Mouse (Mus musculus): ENCODE measurements around the gene Tmed8. TPM values are rescaled to one million over a fixed set of nuclear protein-coding genes. Genes with fewer than 3 reads are reported as not detected.
"Not testable (repeated sequence)": the region's sequence is repeated elsewhere in the genome, so short reads cannot be mapped to it uniquely, and the experiment has no call there.

The Tmed8 gene
- polyA plus RNA-seq, 1 experiment from 2014 or later, result 3.4 TPM

DNA sequence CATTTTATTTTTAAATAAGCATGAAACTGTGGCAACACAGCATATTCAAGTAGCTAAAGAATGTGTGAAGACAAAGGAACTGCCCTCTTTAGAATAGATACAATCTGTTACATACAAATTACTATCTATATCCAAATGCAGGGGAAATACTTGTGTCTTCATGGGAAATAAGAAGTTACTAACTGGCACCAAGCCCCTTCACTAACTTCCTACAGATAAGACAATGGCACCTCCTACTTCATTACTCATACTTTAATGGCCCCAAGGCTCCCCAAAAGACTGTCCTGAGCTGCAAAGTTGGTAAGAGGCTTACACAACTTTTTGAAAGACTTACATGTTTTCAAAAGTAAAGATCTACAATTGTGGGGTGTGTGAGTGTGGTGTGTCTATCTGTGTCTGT is 17.3 kb upstream of the Tmed8 start:
- no peak overlapping the region for H3K27ac ChIP-seq (ENCODE audit: low read length)
- no peak overlapping the region for H3K4me2 ChIP-seq (replicated peaks; ENCODE audit: low read depth, low read length)
- no peak for ATAC-seq (ENCODE audit: insufficient number of reproducible peaks, insufficient read depth, low FRiP score, low read depth)
- no peaks in the 10 kb centered on the region for H3K27me3 ChIP-seq (ENCODE audit: control insufficient read depth, insufficient read depth, low read length)
- H3K9ac ChIP-seq (replicated peaks; ENCODE audit: low read depth, low read length), result no peak overlapping the region
- no peaks in the 10 kb centered on the region for H3K9me3 ChIP-seq (ENCODE audit: control insufficient read depth, low read depth, low read length)
- H3K36me3 ChIP-seq (ENCODE audit: control insufficient read depth, insufficient read depth, low read length), result no peaks in the 10 kb centered on the region
- no peaks in the 10 kb centered on the region for H3K4me1 ChIP-seq (ENCODE audit: control insufficient read depth, insufficient read depth, low read length)
- no peak overlapping the region for H3K4me3 ChIP-seq (ENCODE audit: low read depth, low read length)

DNA sequence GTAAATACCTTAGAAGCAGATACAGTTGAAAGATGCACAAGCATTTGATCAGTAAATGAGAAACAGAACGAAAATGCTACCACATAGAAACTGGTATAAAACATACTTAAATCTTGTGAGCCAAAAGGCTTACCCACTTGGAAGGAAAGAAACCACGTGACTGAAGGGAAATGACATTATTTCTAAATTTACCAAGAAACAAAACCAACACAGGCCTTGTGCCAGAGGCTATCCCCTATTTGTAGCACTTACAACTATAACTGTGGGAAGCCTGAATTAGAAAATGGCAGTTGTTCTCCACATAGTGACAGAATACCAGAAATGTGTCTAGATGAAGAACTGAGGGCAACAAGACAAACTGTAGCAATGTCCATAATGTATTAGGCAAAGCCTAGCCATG is 15.8 kb upstream of the Tmed8 start:
- Histone ChIP-seq H3K27ac (ENCODE audit: low read length) (no peak overlapping the region), H3K9me3 (ENCODE audit: control insufficient read depth, low read depth, low read length) (no peaks in the 10 kb centered on the region), H3K4me3 (ENCODE audit: low read depth, low read length) (no peak overlapping the region), H3K4me1 (ENCODE audit: control insufficient read depth, insufficient read depth, low read length) (no peaks in the 10 kb centered on the region), H3K4me2 (replicated peaks; ENCODE audit: low read depth, low read length) (no peak overlapping the region), H3K9ac (replicated peaks; ENCODE audit: low read depth, low read length) (no peak overlapping the region), H3K36me3 (ENCODE audit: control insufficient read depth, insufficient read depth, low read length) (no peaks in the 10 kb centered on the region), H3K27me3 (ENCODE audit: control insufficient read depth, insufficient read depth, low read length) (no peaks in the 10 kb centered on the region)
- no peak for ATAC-seq (ENCODE audit: insufficient number of reproducible peaks, insufficient read depth, low FRiP score, low read depth)
- 73% methylated on average over 2 of the region's 2 CpGs for WGBS

DNA sequence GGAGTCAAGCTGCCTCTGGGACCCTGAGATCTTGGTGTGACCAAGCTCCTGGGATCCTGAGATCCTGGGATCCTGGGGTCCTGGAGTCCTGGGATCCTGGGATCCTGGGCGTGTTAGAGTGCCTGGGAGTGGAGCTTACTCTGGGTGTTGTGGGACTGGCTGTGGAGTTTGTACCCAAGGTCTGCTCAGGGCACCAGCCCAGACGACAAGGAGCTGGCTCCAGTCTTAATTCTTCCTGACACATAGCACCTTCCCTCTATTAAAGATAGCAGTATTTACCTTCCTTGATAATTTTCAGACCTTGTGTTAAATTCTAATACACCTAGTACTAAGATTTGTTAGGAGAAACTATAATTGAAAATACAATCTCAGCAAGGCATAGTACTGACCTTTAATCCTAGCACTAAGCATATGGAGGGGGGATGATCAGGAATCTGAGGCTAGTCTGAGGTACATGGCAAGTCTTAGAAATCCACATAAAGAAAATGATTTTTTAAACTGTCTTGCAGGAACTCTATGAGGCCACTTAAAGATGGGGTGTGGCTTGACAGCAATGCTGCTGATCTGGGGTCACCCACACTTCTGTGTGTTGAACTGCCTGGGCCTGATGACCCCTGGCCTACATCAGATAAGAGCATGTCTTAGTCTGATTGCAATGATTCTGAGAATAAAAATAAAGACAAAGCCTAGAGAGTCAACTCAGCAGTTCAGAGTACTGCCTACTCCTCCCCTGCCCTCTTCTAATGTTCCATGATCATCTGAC is 12.8 kb upstream of the Tmed8 start:
- Histone ChIP-seq H3K9me3 (ENCODE audit: control insufficient read depth, low read depth, low read length) (no peaks in the 10 kb centered on the region), H3K36me3 (ENCODE audit: control insufficient read depth, insufficient read depth, low read length) (no peaks in the 10 kb centered on the region), H3K4me2 (replicated peaks; ENCODE audit: low read depth, low read length) (no peak overlapping the region), H3K9ac (replicated peaks; ENCODE audit: low read depth, low read length) (no peak overlapping the region), H3K4me3 (ENCODE audit: low read depth, low read length) (no peak overlapping the region), H3K27ac (ENCODE audit: low read length) (no peak overlapping the region), H3K27me3 (ENCODE audit: control insufficient read depth, insufficient read depth, low read length) (no peaks in the 10 kb centered on the region), H3K4me1 (ENCODE audit: control insufficient read depth, insufficient read depth, low read length) (no peaks in the 10 kb centered on the region)
- WGBS, result 54% methylated on average over 2 of the region's 2 CpGs
- no peak for ATAC-seq (ENCODE audit: insufficient number of reproducible peaks, insufficient read depth, low FRiP score, low read depth)

DNA sequence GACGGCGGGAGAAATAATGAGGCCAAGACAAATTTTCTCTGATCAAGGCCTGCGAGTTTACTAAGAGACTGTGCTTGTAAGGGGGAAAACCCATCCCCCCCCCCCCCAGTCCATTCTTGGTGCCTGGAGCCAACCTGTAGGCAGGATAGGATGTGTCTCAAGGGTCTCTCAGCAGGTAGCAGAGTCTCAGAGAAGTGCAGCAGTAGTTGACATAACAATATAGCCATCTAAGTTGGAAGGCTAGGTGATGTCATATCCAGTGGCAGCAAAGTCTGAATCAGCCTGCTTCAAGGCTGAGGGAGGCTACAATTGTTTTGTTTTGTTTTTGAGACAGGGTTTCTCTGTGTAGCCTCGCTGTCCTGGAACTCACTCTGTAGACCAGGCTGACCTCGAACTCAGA is 5.5 kb upstream of the Tmed8 start:
- H3K27me3 ChIP-seq (ENCODE audit: control insufficient read depth, insufficient read depth, low read length); H3K9ac ChIP-seq (replicated peaks; ENCODE audit: low read depth, low read length); H3K36me3 ChIP-seq (ENCODE audit: control insufficient read depth, insufficient read depth, low read length); ATAC-seq (ENCODE audit: insufficient number of reproducible peaks, insufficient read depth, low FRiP score, low read depth); H3K4me1 ChIP-seq (ENCODE audit: control insufficient read depth, insufficient read depth, low read length); H3K9me3 ChIP-seq (ENCODE audit: control insufficient read depth, low read depth, low read length); H3K4me3 ChIP-seq (ENCODE audit: low read depth, low read length); H3K27ac ChIP-seq (ENCODE audit: low read length); H3K4me2 ChIP-seq (replicated peaks; ENCODE audit: low read depth, low read length): not testable (repeated sequence)
- WGBS, result 90% methylated on average over 5 of the region's 5 CpGs

DNA sequence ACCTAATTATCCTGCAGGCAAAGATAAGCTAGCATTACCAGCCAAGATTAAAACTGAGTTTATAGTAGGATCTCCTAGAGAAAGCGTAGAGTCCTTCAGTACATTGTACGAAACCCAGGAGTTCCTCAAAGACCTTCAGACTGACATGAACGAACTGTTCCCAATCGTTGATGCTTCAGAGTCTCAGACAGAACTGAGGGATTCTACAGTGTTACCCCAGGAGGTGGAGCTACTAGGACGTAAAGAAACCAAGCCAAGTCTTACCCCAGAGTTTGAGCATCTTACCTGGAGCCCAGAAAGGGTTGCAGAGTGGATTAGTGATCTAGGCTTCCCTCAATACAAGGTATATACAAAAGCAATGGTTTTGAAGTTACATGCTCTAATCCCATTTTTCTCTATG is 1.4 kb upstream of the Tmed8 start:
- Histone ChIP-seq H3K27me3 (ENCODE audit: control insufficient read depth, insufficient read depth, low read length) (no peaks in the 10 kb centered on the region), H3K4me2 (replicated peaks; ENCODE audit: low read depth, low read length) (no peak overlapping the region), H3K4me3 (ENCODE audit: low read depth, low read length) (no peak overlapping the region), H3K9ac (replicated peaks; ENCODE audit: low read depth, low read length) (no peak overlapping the region), H3K36me3 (ENCODE audit: control insufficient read depth, insufficient read depth, low read length) (no peaks in the 10 kb centered on the region), H3K27ac (ENCODE audit: low read length) (no peak overlapping the region), H3K9me3 (ENCODE audit: control insufficient read depth, low read depth, low read length) (no peaks in the 10 kb centered on the region), H3K4me1 (ENCODE audit: control insufficient read depth, insufficient read depth, low read length) (peaks cover 6% of the 10 kb centered on the region; the same call in 1 of the 2 replicates)
- no peak for ATAC-seq (ENCODE audit: insufficient number of reproducible peaks, insufficient read depth, low FRiP score, low read depth)
- WGBS, result 66% methylated on average over 5 of the region's 5 CpGs

DNA sequence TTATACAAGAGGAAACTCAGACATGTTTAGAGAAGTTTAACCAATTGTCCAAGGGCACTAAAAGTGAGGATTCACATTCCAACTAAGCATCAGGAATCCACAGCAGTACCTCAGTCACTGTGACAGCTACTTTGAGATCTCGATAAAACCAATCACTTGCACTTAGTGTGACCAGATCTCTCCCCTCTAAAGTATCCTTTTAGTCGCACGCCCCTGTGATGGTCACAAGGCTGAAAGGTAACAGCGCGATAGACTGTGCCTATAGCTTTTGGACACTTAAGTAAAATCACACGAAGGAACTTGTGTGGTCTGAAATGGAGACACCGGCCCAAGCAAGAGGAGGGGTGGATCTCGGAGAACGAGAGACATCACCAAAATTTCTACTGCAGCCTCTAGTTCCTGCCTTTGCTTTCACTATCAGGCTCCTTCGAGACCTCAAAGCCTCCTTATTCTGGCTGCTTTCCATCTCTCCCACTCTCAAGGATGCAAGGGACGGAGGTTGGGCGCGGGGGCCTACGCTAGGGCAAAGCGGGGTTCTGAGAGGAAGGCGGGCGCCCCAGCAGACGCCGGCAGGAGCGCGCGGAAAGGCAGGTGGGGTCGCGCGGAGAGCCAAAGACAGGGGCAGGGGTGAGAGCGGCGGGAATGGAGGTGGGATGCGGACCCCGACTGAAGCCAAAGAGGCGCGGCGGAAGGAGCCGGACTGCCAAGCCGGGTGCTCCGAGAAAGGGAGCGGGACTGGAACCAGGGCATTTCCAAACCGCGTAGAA is 865 bp downstream of the Tmed8 start, which contains the start of gene Samd15:
Gene Samd15, plus strand, starts transcription at position 518 of the 767 bp plus-strand sequence.
- H3K9me3 ChIP-seq (ENCODE audit: control insufficient read depth, low read depth, low read length), result no peaks in the 10 kb centered on the region
- peak within 1 kb of the TSS; percentile 92 for H3K4me3 ChIP-seq (ENCODE audit: low read depth, low read length)
- H3K4me2 ChIP-seq (replicated peaks; ENCODE audit: low read depth, low read length), result peak within 1 kb of the TSS; percentile 87
- H3K36me3 ChIP-seq (ENCODE audit: control insufficient read depth, insufficient read depth, low read length), result no peaks in the 10 kb centered on the region
- H3K9ac ChIP-seq (replicated peaks; ENCODE audit: low read depth, low read length), result peak within 1 kb of the TSS; percentile 86
- ATAC-seq (ENCODE audit: insufficient number of reproducible peaks, insufficient read depth, low FRiP score, low read depth), result peak; percentile 39; the same call in 1 of the 2 replicates
- under 1% methylated on average over 36 of the region's 38 CpGs for WGBS
- peak within 1 kb of the TSS; percentile 71; the same call in 1 of the 2 replicates for H3K27ac ChIP-seq (ENCODE audit: low read length)
- H3K4me1 ChIP-seq (ENCODE audit: control insufficient read depth, insufficient read depth, low read length), result peaks cover 6% of the 10 kb centered on the region; the same call in 1 of the 2 replicates
- no peaks in the 10 kb centered on the region for H3K27me3 ChIP-seq (ENCODE audit: control insufficient read depth, insufficient read depth, low read length)

DNA sequence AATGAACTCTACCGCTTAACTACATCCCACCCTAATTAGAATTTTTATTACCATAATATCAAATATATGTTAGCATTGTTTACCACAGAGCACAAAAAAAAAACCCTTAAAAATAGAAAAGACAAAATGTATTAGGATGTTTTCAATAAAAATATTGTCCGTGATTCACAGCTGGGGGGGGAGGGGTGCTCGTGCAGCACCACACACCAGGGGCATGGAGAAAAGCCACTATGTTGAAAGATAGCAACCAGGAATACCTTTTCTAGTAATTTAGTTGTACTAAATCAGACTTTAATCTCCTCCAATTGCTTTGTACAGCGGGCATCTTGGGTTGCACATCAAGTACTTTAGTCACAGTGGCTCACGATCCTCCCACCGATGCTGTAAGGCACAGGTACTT is 1.5 kb downstream of the Tmed8 start:
- H3K4me2 ChIP-seq (replicated peaks; ENCODE audit: low read depth, low read length), result peak overlapping the region; percentile 87; the same call in 1 of the 2 replicates
- no peaks in the 10 kb centered on the region for H3K9me3 ChIP-seq (ENCODE audit: control insufficient read depth, low read depth, low read length)
- no peak overlapping the region for H3K27ac ChIP-seq (ENCODE audit: low read length)
- H3K27me3 ChIP-seq (ENCODE audit: control insufficient read depth, insufficient read depth, low read length), result no peaks in the 10 kb centered on the region
- H3K4me1 ChIP-seq (ENCODE audit: control insufficient read depth, insufficient read depth, low read length), result peaks cover 6% of the 10 kb centered on the region; the same call in 1 of the 2 replicates
- 59% methylated on average over 6 of the region's 6 CpGs for WGBS
- peak overlapping the region; percentile 86; the same call in 1 of the 2 replicates for H3K9ac ChIP-seq (replicated peaks; ENCODE audit: low read depth, low read length)
- no peaks in the 10 kb centered on the region for H3K36me3 ChIP-seq (ENCODE audit: control insufficient read depth, insufficient read depth, low read length)
- peak overlapping the region; percentile 92 for H3K4me3 ChIP-seq (ENCODE audit: low read depth, low read length)
- no peak for ATAC-seq (ENCODE audit: insufficient number of reproducible peaks, insufficient read depth, low FRiP score, low read depth)

DNA sequence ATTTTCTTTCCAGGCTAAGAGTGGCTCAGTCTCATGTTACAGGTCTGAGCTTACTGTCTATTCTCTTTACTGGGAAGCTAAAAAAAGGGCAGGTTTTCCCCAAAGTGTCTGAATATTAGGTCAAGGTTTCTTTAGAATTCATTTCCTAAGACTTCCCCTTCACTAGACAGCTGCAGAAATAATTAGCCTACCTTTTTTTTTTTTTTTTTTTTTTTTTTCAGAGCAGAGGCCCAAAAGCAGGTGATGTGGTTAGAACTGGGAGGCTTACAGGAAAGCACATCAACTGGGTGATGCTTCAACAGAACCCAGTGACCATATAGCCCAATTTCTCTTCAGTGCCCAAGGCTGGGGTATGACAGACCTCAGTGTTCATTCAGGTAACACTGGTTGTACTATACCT is 3.9 kb downstream of the Tmed8 start:
- Histone ChIP-seq H3K9me3 (ENCODE audit: control insufficient read depth, low read depth, low read length) (no peaks in the 10 kb centered on the region), H3K27me3 (ENCODE audit: control insufficient read depth, insufficient read depth, low read length) (no peaks in the 10 kb centered on the region), H3K27ac (ENCODE audit: low read length) (no peak overlapping the region), H3K4me1 (ENCODE audit: control insufficient read depth, insufficient read depth, low read length) (peaks cover 6% of the 10 kb centered on the region; the same call in 1 of the 2 replicates), H3K4me3 (ENCODE audit: low read depth, low read length) (no peak overlapping the region), H3K9ac (replicated peaks; ENCODE audit: low read depth, low read length) (no peak overlapping the region), H3K4me2 (replicated peaks; ENCODE audit: low read depth, low read length) (no peak overlapping the region), H3K36me3 (ENCODE audit: control insufficient read depth, insufficient read depth, low read length) (no peaks in the 10 kb centered on the region)
- ATAC-seq (ENCODE audit: insufficient number of reproducible peaks, insufficient read depth, low FRiP score, low read depth), result no peak

Data from stomach, embryonic 14.5 days (tissue).